Mouse (Mus musculus) adrenal gland, postnatal 14 days (tissue): ENCODE results near the gene Adh1. TPM values are rescaled to one million over a fixed set of nuclear protein-coding genes. Genes with fewer than 3 reads are reported as not detected.

Experiments
- DNase-seq: peaks from one replicate; pipeline ENCODE4 v3.0.0; 2021; ENCODE audit warnings: mixed read lengths
- long read RNA-seq, 2 experiments: library from polyadenylated mRNA; stranded (forward); transcript quantifications; one replicate each; pipeline ENCODE4 v2.0.0; 2021
- total RNA-seq: library from RNA; stranded (reverse); gene quantifications from 2 replicates; pipeline ENCODE4 v1.2.3, GENCODE M21; 2021

Adh1 gene
- 3,758 and 4,029 TPM in 2 replicates for total RNA-seq
- long read RNA-seq, experiment 1, transcript Adh1-201 (9 exons, 1,492 nt), result major isoform, 3,922 of 4,207 reads
- long read RNA-seq, experiment 1, partial matches to known transcripts, result 202 of 4,207 reads
- long read RNA-seq, experiment 1, other reads (novel, unspliced or antisense), result 83 of 4,207 reads
- long read RNA-seq, experiment 2, transcript Adh1-201 (9 exons, 1,492 nt), result major isoform, 2,427 of 2,668 reads
- long read RNA-seq, experiment 2, partial matches to known transcripts, result 199 of 2,668 reads
- long read RNA-seq, experiment 2, other reads (novel, unspliced or antisense), result 41 of 2,668 reads

GRCm38 (mm10) chr3:138260721-138261669, at the start of gene Adh1:
Gene Adh1 (plus strand): TSS chr3:138260991.
- DNase-seq, result peak; percentile 56

- DNase-seq, result no peak
Measured at GRCm38 (mm10) chr3:138212431-138212951, 48.3 kb upstream of the Adh1 start.

- DNase-seq, result peak; percentile 65
Measured at GRCm38 (mm10) chr3:138215395-138215989, 45.3 kb upstream of the Adh1 start.

GRCm38 (mm10) chr3:138216091-138216490, 44.7 kb upstream of the Adh1 start:
- no peak for DNase-seq

DNA sequence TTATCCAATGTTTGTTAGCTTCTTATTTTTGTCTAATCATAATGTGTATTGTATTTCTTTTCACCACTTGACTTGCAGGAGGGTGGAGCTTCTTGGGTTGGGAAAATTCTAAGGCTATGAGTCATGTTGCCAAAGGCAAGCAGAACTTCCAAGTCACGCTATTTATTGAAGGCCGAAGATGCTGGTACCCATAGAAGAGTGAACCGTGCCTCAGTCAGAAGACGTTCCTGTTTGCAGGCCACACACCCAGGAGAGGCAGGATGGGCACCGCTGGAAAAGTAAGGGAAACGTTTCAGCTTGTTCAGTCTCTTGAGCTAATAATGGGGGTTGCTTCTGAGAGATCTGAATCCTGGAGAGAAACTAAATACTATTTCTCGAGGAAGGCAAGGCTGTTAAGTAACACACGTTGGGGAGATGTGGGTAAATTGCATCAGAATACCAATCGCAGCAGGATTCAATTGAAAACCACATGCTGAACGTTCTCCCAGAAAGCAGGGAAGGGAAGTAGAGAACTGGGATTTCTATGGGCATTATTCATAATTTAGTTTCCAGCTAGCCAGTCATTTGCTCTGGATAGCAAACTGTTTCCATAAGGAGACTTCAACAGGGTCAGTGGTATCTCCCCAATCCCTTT, 43.0 kb upstream of the Adh1 start, which contains the start of gene Adh7:
Gene Adh7, plus strand, starts transcription at position 130 of the 634 bp plus-strand sequence.
- no peak for DNase-seq

GRCm38 (mm10) chr3:138221116-138221515, 39.7 kb upstream of the Adh1 start:
- DNase-seq, result no peak

DNA sequence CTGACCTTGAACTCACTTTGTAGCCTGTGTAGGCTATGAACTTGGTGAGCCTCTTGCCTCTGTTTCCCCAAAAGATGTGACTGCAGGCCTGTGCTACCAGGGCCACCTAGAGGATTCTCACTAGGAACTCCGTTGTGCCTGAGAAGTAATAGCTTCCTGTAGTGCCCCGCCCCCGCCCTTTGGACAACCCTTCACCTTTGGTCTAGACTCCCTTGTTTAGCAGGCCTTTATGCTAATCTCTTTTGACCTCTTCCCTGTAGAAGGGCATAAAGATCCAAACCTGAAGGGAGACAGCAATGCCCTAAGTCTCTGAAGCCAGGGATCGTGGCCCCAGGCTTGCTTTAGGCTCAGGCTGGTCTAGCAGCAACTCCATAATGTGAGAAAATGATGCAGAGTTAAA, 38.3 kb upstream of the Adh1 start:
- no peak for DNase-seq

DNA sequence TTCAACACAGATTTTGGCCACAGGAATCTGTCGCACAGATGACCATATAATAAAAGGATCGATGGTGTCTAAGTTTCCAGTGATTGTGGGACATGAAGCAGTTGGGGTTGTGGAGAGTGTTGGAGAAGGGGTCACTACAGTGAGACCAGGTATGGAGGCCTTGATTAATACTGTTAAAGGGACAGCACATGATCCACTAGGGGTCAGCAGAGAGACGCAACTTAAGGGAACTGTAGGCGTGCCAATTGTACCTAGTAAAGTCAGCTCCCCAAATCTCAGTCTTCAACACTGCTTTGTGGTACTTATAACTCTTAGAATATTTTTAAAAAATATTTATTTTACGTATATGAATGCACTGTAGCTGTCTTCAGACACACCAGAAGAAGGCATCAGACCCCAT, 37.8 kb upstream of the Adh1 start:
- DNase-seq, result peak; percentile 86

DNA sequence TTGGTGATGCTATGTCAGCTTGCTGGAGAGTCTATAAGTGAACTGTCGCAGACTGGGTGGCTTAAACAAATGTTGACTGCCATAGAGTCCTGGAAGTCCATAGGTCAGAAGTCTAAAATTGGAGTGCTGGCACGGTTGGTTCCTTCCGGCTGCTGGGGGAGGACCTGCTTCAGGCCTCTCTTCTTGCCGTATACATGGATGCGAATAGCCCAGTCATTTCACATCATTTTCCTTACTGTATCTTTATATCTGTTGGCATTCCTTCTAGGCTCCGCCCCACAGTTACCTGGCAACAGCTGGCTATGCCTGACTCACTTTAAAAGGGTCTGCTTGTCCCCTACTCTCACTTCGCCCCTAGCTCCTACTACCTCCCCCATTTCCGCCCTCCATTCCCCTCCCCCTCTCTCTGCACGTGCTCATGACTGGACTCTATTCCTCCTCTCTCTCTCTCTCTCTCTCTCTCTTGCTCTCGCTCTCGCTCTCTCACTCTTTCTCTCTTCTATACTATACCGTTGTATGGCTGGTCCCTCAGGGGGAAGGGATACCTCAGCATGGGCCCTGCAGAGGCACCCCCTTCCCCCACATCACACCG, 36.3 kb upstream of the Adh1 start:
- no peak for DNase-seq

DNA sequence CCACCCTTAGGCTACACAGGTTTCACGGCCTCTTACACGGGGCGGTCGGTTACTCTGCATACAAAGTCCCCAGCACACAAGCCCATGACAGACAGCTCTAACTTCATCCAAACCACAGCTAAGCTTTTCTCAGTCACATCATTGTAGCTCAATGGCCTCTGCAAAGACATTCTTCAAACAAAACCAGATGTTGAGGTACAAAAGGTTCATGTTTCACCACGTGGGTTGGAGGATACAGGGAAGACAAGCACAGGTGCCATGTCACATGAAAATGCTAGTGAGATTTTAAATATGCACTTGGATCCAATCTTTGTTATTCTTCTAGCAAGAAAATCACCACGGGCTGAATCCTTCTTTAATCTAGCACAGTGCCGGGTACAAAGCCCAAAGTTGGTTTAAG, 35.5 kb upstream of the Adh1 start:
- no peak for DNase-seq

- peak; percentile 68 for DNase-seq
Measured at GRCm38 (mm10) chr3:138225853-138226252, 34.9 kb upstream of the Adh1 start.

DNA sequence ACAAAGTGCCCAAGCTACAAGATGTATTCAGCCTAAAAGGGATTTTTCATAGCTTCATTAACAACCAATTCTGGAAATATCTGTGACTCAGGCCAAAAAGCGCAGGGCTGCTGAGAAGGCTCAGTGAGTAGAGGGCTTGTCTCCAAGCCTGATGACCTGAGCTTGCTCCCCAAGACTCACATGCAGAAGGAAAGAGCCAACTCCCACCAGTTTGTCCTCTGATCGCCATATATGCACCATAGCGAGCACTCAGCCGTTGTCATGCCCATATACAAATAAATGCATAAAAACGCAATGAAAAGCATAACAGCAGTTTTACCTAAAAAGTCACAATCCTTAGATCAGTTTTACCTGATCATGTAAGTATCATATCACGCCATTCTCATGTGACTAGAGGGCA, 34.3 kb upstream of the Adh1 start:
- no peak for DNase-seq

DNA sequence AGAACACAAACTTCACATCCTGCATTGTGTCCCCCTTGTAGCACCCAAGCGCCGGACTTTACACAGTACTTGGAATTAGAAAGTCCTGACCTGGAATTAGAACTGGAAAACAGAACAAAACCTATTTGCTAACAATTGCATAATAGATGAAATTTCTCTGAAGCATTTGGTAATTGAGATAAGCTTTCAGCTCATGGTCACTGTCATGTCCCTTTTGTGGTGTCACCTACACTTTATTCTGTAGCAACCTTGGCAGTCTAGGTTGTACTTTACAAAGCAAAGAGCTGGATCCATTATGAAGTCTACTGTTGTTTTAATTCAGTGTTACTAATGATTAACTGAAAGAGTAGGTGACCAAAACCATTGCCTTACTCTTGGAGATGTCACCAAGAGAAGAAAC, 33.7 kb upstream of the Adh1 start:
- DNase-seq, result no peak

DNA sequence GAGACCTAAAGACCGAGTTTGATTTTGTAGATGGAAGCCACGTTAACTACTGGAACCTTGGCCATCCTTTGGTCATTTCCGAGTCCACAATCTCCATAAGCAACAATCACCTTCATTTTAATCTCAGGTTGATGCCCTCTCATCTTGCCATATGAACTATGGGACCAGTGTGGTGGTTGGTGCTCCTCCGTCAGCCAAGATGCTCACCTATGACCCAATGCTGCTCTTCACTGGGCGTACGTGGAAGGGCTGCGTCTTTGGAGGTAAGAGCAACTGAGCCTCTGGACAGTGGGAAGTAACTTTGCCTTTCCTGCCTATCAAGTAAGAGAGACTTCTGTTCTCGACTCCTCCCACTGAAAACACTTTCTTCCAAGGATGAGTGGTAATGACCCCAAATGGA, 33.0 kb upstream of the Adh1 start:
- DNase-seq, result no peak

- no peak for DNase-seq
Measured at GRCm38 (mm10) chr3:138229448-138229847, 31.3 kb upstream of the Adh1 start.

DNA sequence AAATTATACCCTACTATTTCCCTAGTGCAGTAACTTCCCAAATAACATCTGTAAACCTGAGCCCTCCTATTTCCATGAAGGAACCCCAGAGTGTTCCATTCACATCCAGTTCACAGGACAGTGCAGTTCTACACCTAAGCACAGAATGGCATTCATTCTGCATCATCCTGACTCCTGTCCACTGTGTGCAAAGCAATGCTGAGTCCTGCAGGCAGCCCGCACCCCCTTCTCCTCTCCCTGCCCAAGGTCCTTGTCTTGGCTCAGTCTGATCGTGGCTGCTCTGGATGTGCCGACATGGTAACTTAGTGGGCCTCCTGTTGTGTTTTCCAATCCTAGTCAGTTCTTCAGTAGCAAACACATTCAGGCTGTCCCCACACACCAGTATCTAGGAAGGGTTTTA, 30.5 kb upstream of the Adh1 start:
- peak; percentile 77 for DNase-seq

- no peak for DNase-seq
Measured at GRCm38 (mm10) chr3:138231531-138231930, 29.3 kb upstream of the Adh1 start.

DNA sequence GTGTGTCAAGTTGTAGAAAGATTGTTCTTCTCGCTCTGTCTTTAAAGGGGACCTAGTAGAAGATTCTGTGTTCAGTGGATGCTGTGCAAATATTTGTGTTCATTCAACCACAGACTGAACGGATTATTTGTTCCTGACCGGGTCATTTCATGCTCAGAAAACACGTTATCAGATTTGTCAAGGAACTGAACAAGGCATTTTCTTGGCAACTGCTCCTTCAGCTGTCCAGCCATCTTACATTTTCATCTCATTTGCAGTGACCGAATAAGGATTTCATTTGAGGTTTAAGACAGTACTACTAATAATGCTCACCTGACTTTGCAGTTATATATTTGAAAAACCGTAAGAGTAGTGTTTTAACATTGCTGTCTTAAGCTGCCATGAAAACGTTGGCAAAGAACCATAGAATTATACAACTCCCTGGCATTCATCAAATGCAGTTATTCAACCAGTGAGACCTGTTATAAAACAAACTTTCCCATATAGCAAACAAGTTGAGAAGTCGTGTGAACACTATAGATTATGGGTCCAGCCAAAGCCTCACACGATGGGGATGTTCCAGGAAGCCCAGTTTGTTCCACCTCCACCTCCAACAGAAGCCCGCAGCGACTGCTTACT, 24.1 kb upstream of the Adh1 start:
- no peak for DNase-seq

DNA sequence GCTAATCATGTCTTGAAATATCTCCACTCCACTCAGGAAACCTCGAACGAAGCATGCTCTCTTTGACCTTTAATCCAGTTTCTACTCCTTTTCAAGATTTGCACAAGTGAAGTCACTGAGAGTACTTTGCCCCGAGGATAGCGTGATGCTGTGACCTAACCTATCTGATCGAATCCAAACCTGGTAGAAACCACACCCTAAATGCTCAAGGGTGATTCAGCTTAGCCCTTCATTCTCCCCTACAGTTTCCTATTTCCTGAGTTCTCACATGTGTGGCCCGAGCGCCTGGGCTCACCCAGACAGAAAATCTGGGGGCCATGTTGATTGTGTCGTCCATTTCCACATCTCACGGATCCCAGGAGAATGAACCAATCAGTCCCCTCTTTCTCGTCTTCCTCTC, 22.7 kb upstream of the Adh1 start:
- DNase-seq, result no peak

GRCm38 (mm10) chr3:138239461-138239860, 21.3 kb upstream of the Adh1 start:
- no peak for DNase-seq

DNA sequence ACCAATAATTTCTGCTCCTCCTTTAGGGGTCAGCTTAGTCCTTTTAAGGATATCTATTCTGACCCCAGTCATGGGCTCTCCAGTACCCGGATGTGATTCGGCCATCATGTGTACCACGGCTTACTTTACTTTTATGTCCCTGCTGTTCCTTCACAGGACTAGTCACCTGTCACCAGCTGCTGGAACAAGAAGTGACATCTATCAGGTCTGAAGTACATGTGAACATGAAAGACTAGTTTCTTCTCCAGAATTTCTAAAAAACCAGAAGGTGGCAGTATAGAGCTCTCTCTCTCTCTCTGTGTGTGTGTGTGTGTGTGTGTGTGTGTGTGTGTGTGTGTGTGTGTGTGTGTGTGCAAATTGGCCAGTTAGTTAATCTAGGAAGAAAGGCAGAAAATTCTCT, 20.4 kb upstream of the Adh1 start:
- peak; percentile 25 for DNase-seq
